Mouse (Mus musculus) heart, embryonic 10.5 days (tissue): ENCODE measurements around the gene Olfr186. TPM values are rescaled to one million over a fixed set of nuclear protein-coding genes. Genes with fewer than 3 reads are reported as not detected.

Experiments used
- polyA plus RNA-seq: library from polyadenylated mRNA; unstranded; fragments of >200 nt; fragmentation: Nextera tagmentation; extraction: Ambion mirVana; gene quantifications from 2 replicates; pipeline ENCODE4 v1.2.1, GENCODE M21; 2016

Olfr186 gene
- polyA plus RNA-seq, 1 experiment from 2014 or later: not detected

Other genes starting within 250 kb of the Olfr186 start
- gene Olfr173, start 230.0 kb downstream of the Olfr186 start, polyA plus RNA-seq: not detected in 2 replicates
- not detected in 2 replicates for gene Olfr175-ps1, start 203.5 kb downstream of the Olfr186 start, polyA plus RNA-seq
- gene Olfr177, start 155.5 kb downstream of the Olfr186 start, polyA plus RNA-seq: not detected in 2 replicates
- gene Olfr178, start 138.2 kb downstream of the Olfr186 start, polyA plus RNA-seq: not detected in 2 replicates
- gene Olfr181, start 101.5 kb downstream of the Olfr186 start, polyA plus RNA-seq: not detected in 2 replicates
- not detected in 2 replicates for gene Olfr180, start 100.9 kb downstream of the Olfr186 start, polyA plus RNA-seq
- not detected in 2 replicates for gene Olfr183, start 34.9 kb downstream of the Olfr186 start, polyA plus RNA-seq
- not detected in 2 replicates for gene Olfr187, start 9.5 kb upstream of the Olfr186 start, polyA plus RNA-seq
- not detected in 2 replicates for gene Olfr190, start 47.7 kb upstream of the Olfr186 start, polyA plus RNA-seq
- not detected in 2 replicates for gene Olfr191, start 59.5 kb upstream of the Olfr186 start, polyA plus RNA-seq
- not detected in 2 replicates for gene Olfr193, start 81.6 kb upstream of the Olfr186 start, polyA plus RNA-seq
- not detected in 2 replicates for gene Olfr194, start 90.8 kb upstream of the Olfr186 start, polyA plus RNA-seq
- gene Olfr195, start 116.8 kb upstream of the Olfr186 start, polyA plus RNA-seq: not detected in 2 replicates
- gene Olfr196, start 140.2 kb upstream of the Olfr186 start, polyA plus RNA-seq: not detected in 2 replicates
- not detected in 2 replicates for gene Olfr198, start 173.2 kb upstream of the Olfr186 start, polyA plus RNA-seq
- not detected in 2 replicates for gene Olfr199, start 189.5 kb upstream of the Olfr186 start, polyA plus RNA-seq
- not detected in 2 replicates for gene Olfr201, start 242.3 kb upstream of the Olfr186 start, polyA plus RNA-seq